Mouse (Mus musculus) intestine, embryonic 14.5 days (tissue): ENCODE measurements at regions not wholly inside any gene's neighbourhood (a gene's known extent, or its start where the extent isn't known, plus 50 kb on each side); places are given as distances from the start of the nearest gene placed in this dataset.

ENCODE experiments used
- ATAC-seq: fragments of 200-750 bp; cut with Nextera tagmentation; replicated peaks from 2 replicates; pipeline ENCODE4 v1.8.0; 2017; ENCODE audit warnings: low read depth, moderate number of reproducible peaks, moderate TSS enrichment, moderate library complexity; ENCODE audit not compliant: low FRiP score, low TSS enrichment
- DNase-seq: peaks from one replicate; pipeline ENCODE4 v3.0.0-alpha.2; 2018; ENCODE audit warnings: low spot score
- H3K27ac ChIP-seq: fragments of 300-500 bp; sonication (generic); 2 replicates; pipeline ENCODE4 v1.5.1; 2014; ENCODE audit warnings: low read depth, mild to moderate bottlenecking, control low read depth
- H3K27me3 ChIP-seq: fragments of 300-500 bp; sonication (generic); replicated peaks from 2 replicates; pipeline ENCODE4 v1.6.1; 2014; ENCODE audit warnings: low read length, control low read depth; ENCODE audit not compliant: control insufficient read depth, insufficient read depth
- H3K36me3 ChIP-seq: fragments of 300-500 bp; sonication (generic); 2 replicates; pipeline ENCODE4 v1.6.1; 2014; ENCODE audit warnings: low read length, control low read depth; ENCODE audit not compliant: control insufficient read depth, insufficient read depth
- H3K4me1 ChIP-seq: fragments of 300-500 bp; sonication (generic); replicated peaks from 2 replicates; pipeline ENCODE4 v1.6.1; 2014; ENCODE audit warnings: low read length, control low read depth, mixed read lengths; ENCODE audit not compliant: control insufficient read depth, insufficient read depth
- H3K4me2 ChIP-seq: fragments of 300-500 bp; sonication (generic); 2 replicates; pipeline ENCODE4 v1.6.1; 2014; ENCODE audit warnings: low read length
- H3K4me3 ChIP-seq: fragments of 300-500 bp; sonication (generic); 2 replicates; pipeline ENCODE4 v1.5.1; 2014; ENCODE audit warnings: low read depth, low read length, control low read depth, mixed read lengths
- H3K9ac ChIP-seq: fragments of 300-500 bp; sonication (generic); 2 replicates; pipeline ENCODE4 v1.6.1; 2014; ENCODE audit warnings: mild to moderate bottlenecking, low read length
- H3K9me3 ChIP-seq: fragments of 300-500 bp; sonication (generic); 2 replicates; pipeline ENCODE4 v1.6.1; 2016; ENCODE audit warnings: low read length, control low read depth; ENCODE audit not compliant: control insufficient read depth
- WGBS: fragments of 180-500 bp; shearing (Covaris S2); extraction: QIAGEN DNeasy Blood & Tissue Kit; methylation state at CpG from one replicate; pipeline ENCODE4 v1.1.7; 2014; 5-methylcytosine and 5-hydroxymethylcytosine counted together

GRCm38 (mm10) chr6:93218015-93218593 lies 274.8 kb upstream of the Adamts9 start:
- Histone ChIP-seq H3K9ac (no peak overlapping the region), H3K27ac (no peak overlapping the region), H3K9me3 (no peaks in the 10 kb centered on the region), H3K4me3 (no peak overlapping the region), H3K27me3 (no peaks in the 10 kb centered on the region), H3K36me3 (no peaks in the 10 kb centered on the region), H3K4me1 (0 out of 2 replicates have a peak, but pooled peaks cover 5% of the 10 kb centered on the region), H3K4me2 (no peak overlapping the region)
- DNase-seq = no peak
- 64% methylated on average over 4 of the region's 4 CpGs for WGBS
- no peak for ATAC-seq

- H3K27ac ChIP-seq = no peak overlapping the region
- no peaks in the 10 kb centered on the region for H3K9me3 ChIP-seq
- DNase-seq (no peak), ATAC-seq (no peak)
- WGBS = 61% methylated on average over 1 of the region's 1 CpGs
- no peak overlapping the region for H3K9ac ChIP-seq
- H3K4me1 ChIP-seq = no peaks in the 10 kb centered on the region
- H3K4me3 ChIP-seq = no peak overlapping the region
- H3K27me3 ChIP-seq = no peaks in the 10 kb centered on the region
- H3K36me3 ChIP-seq = no peaks in the 10 kb centered on the region
- no peak overlapping the region for H3K4me2 ChIP-seq
Measured at GRCm38 (mm10) chr6:93200886-93201285, 257.6 kb upstream of the Adamts9 start.

GRCm38 (mm10) chr6:93194741-93195140 lies 251.4 kb upstream of the Adamts9 start:
- ATAC-seq (no peak), DNase-seq (no peak)
- no peak overlapping the region for H3K4me2 ChIP-seq
- WGBS = 81% methylated on average over 6 of the region's 6 CpGs
- no peaks in the 10 kb centered on the region for H3K36me3 ChIP-seq
- H3K4me1 ChIP-seq = 0 out of 2 replicates have a peak, but pooled peaks cover 4% of the 10 kb centered on the region
- no peak overlapping the region for H3K4me3 ChIP-seq
- no peaks in the 10 kb centered on the region for H3K27me3 ChIP-seq
- no peaks in the 10 kb centered on the region for H3K9me3 ChIP-seq
- no peak overlapping the region for H3K9ac ChIP-seq
- H3K27ac ChIP-seq = no peak overlapping the region

- 53% methylated on average over 2 of the region's 2 CpGs for WGBS
Measured at GRCm38 (mm10) chr6:93192980-93193379, 249.7 kb upstream of the Adamts9 start.

GRCm38 (mm10) chr6:93190986-93191385 lies 247.7 kb upstream of the Adamts9 start:
- Histone ChIP-seq H3K9me3 (no peaks in the 10 kb centered on the region), H3K4me2 (no peak overlapping the region), H3K4me1 (0 out of 2 replicates have a peak, but pooled peaks cover 4% of the 10 kb centered on the region), H3K4me3 (no peak overlapping the region), H3K27me3 (no peaks in the 10 kb centered on the region), H3K9ac (no peak overlapping the region), H3K27ac (no peak overlapping the region), H3K36me3 (no peaks in the 10 kb centered on the region)
- 92% methylated on average over 2 of the region's 2 CpGs for WGBS
- ATAC-seq (no peak), DNase-seq (no peak)

More at GRCm38 (mm10) chr6:93192980-93193379, 249.7 kb upstream of the Adamts9 start:
- H3K4me3 ChIP-seq = no peak overlapping the region
- H3K4me2 ChIP-seq = no peak overlapping the region
- ATAC-seq (no peak), DNase-seq (no peak)
- no peaks in the 10 kb centered on the region for H3K36me3 ChIP-seq
- H3K27ac ChIP-seq = no peak overlapping the region
- no peaks in the 10 kb centered on the region for H3K9me3 ChIP-seq
- H3K27me3 ChIP-seq = no peaks in the 10 kb centered on the region
- no peak overlapping the region for H3K9ac ChIP-seq
- 0 out of 2 replicates have a peak, but pooled peaks cover 4% of the 10 kb centered on the region for H3K4me1 ChIP-seq

GRCm38 (mm10) chr6:93168526-93168925 lies 225.2 kb upstream of the Adamts9 start:
- H3K9ac ChIP-seq = no peak overlapping the region
- no peaks in the 10 kb centered on the region for H3K27me3 ChIP-seq
- no peak overlapping the region for H3K4me3 ChIP-seq
- ATAC-seq = no peak
- H3K4me1 ChIP-seq = peaks cover 34% of the 10 kb centered on the region
- no peaks in the 10 kb centered on the region for H3K9me3 ChIP-seq
- no peak for DNase-seq
- H3K36me3 ChIP-seq = no peaks in the 10 kb centered on the region
- 63% methylated on average over 5 of the region's 5 CpGs for WGBS
- no peak overlapping the region for H3K27ac ChIP-seq
- H3K4me2 ChIP-seq = no peak overlapping the region

- no peak overlapping the region for H3K27ac ChIP-seq
Measured at GRCm38 (mm10) chr6:93167281-93167680, 224.0 kb upstream of the Adamts9 start.

GRCm38 (mm10) chr6:93165942-93166341 lies 222.7 kb upstream of the Adamts9 start:
- 62% methylated on average over 4 of the region's 4 CpGs for WGBS
- Histone ChIP-seq H3K9me3 (no peaks in the 10 kb centered on the region), H3K4me3 (no peak overlapping the region), H3K36me3 (no peaks in the 10 kb centered on the region), H3K4me1 (peaks cover 16% of the 10 kb centered on the region), H3K9ac (no peak overlapping the region), H3K27me3 (no peaks in the 10 kb centered on the region), H3K4me2 (no peak overlapping the region), H3K27ac (no peak overlapping the region)
- DNase-seq (no peak), ATAC-seq (no peak)

More at GRCm38 (mm10) chr6:93167281-93167680, 224.0 kb upstream of the Adamts9 start:
- no peak for ATAC-seq
- Histone ChIP-seq H3K9me3 (no peaks in the 10 kb centered on the region), H3K4me1 (peaks cover 26% of the 10 kb centered on the region), H3K4me2 (no peak overlapping the region), H3K9ac (no peak overlapping the region), H3K27me3 (no peaks in the 10 kb centered on the region), H3K4me3 (no peak overlapping the region), H3K36me3 (no peaks in the 10 kb centered on the region)
- DNase-seq = no peak
- WGBS = 41% methylated on average over 7 of the region's 7 CpGs
